Mouse (Mus musculus): Measurements from ENCODE around the gene Rangrf.
"Not testable (repeated sequence)": the region's sequence is repeated elsewhere in the genome, so short reads cannot be mapped to it uniquely, and the experiment has no call there.

Rangrf gene

GRCm38 (mm10) chr11:68987365-68987882, 12.4 kb upstream of the Rangrf start:
- no peak for TF ChIP-seq CTCF (conservative IDR thresholded peaks at IDR 0.05; ENCODE audit: low read length)
- TF ChIP-seq NANOG (IDR thresholded peaks at IDR 0.05; ENCODE audit: borderline replicate concordance, low read length) = no peak
- no peak for TF ChIP-seq POU5F1 (IDR thresholded peaks at IDR 0.05; ENCODE audit: borderline replicate concordance, low read length)
- Histone ChIP-seq H3K4me1 (replicated peaks; ENCODE audit: low read depth, low read length) (peaks cover 32% of the 10 kb centered on the region), H3K9me3 (ENCODE audit: low read length) (no peaks in the 10 kb centered on the region), H3K4me3 (replicated peaks; ENCODE audit: low read length) (no peak overlapping the region), H3K36me3 (ENCODE audit: insufficient read depth, low read length) (peaks cover 79% of the 10 kb centered on the region), H3K27me3 (ENCODE audit: insufficient read depth, low read length) (no peaks in the 10 kb centered on the region)

GRCm38 (mm10) chr11:68982639-68983369, 7.8 kb upstream of the Rangrf start:
- Histone ChIP-seq H3K27me3 (ENCODE audit: insufficient read depth, low read length) (no peaks in the 10 kb centered on the region), H3K36me3 (ENCODE audit: insufficient read depth, low read length) (peaks cover 33% of the 10 kb centered on the region), H3K4me3 (replicated peaks; ENCODE audit: low read length) (no peak overlapping the region), H3K4me1 (replicated peaks; ENCODE audit: low read depth, low read length) (peaks cover 3% of the 10 kb centered on the region; the same call in 1 of the 2 replicates), H3K9me3 (ENCODE audit: low read length) (no peaks in the 10 kb centered on the region)
- TF ChIP-seq POU5F1 (IDR thresholded peaks at IDR 0.05; ENCODE audit: borderline replicate concordance, low read length) = no peak
- TF ChIP-seq CTCF (conservative IDR thresholded peaks at IDR 0.05; ENCODE audit: low read length) = peak; percentile 59

- no peaks in the 10 kb centered on the region for H3K4me1 ChIP-seq (replicated peaks; ENCODE audit: low read depth, low read length)
- no peak for TF ChIP-seq NANOG (IDR thresholded peaks at IDR 0.05; ENCODE audit: borderline replicate concordance, low read length)
- TF ChIP-seq CTCF (conservative IDR thresholded peaks at IDR 0.05; ENCODE audit: low read length) = no peak
- TF ChIP-seq POU5F1 (IDR thresholded peaks at IDR 0.05; ENCODE audit: borderline replicate concordance, low read length) = no peak
- no peak overlapping the region for H3K4me3 ChIP-seq (replicated peaks; ENCODE audit: low read length)
- H3K36me3 ChIP-seq (ENCODE audit: insufficient read depth, low read length) = peaks cover 14% of the 10 kb centered on the region
- no peaks in the 10 kb centered on the region for H3K9me3 ChIP-seq (ENCODE audit: low read length)
- peaks cover 2% of the 10 kb centered on the region for H3K27me3 ChIP-seq (ENCODE audit: insufficient read depth, low read length)
Measured at GRCm38 (mm10) chr11:68980919-68981318, 5.9 kb upstream of the Rangrf start.

- Histone ChIP-seq H3K36me3 (ENCODE audit: insufficient read depth, low read length) (no peaks in the 10 kb centered on the region), H3K4me1 (replicated peaks; ENCODE audit: low read depth, low read length) (peaks cover 7% of the 10 kb centered on the region), H3K9me3 (ENCODE audit: low read length) (no peaks in the 10 kb centered on the region), H3K4me3 (replicated peaks; ENCODE audit: low read length) (no peak overlapping the region), H3K27me3 (ENCODE audit: insufficient read depth, low read length) (peaks cover 2% of the 10 kb centered on the region)
- TF ChIP-seq POU5F1 (IDR thresholded peaks at IDR 0.05; ENCODE audit: borderline replicate concordance, low read length) (no peak), NANOG (IDR thresholded peaks at IDR 0.05; ENCODE audit: borderline replicate concordance, low read length) (no peak), CTCF (conservative IDR thresholded peaks at IDR 0.05; ENCODE audit: low read length) (no peak)
Measured at GRCm38 (mm10) chr11:68979320-68979733, 4.3 kb upstream of the Rangrf start.

- TF ChIP-seq NANOG (IDR thresholded peaks at IDR 0.05; ENCODE audit: borderline replicate concordance, low read length) (no peak), POU5F1 (IDR thresholded peaks at IDR 0.05; ENCODE audit: borderline replicate concordance, low read length) (no peak), CTCF (conservative IDR thresholded peaks at IDR 0.05; ENCODE audit: low read length) (no peak)
- Histone ChIP-seq H3K4me1 (replicated peaks; ENCODE audit: low read depth, low read length) (peaks cover 38% of the 10 kb centered on the region), H3K4me3 (replicated peaks; ENCODE audit: low read length) (no peak overlapping the region), H3K9me3 (ENCODE audit: low read length) (no peaks in the 10 kb centered on the region), H3K36me3 (ENCODE audit: insufficient read depth, low read length) (peaks cover 16% of the 10 kb centered on the region), H3K27me3 (ENCODE audit: insufficient read depth, low read length) (peaks cover 2% of the 10 kb centered on the region)
Measured at GRCm38 (mm10) chr11:68975601-68976000, 616 bp upstream of the Rangrf start.

GRCm38 (mm10) chr11:68974059-68974450, 930 bp downstream of the Rangrf start:
- H3K4me1 ChIP-seq (replicated peaks; ENCODE audit: low read depth, low read length) = peaks cover 47% of the 10 kb centered on the region
- peaks cover 26% of the 10 kb centered on the region for H3K36me3 ChIP-seq (ENCODE audit: insufficient read depth, low read length)
- TF ChIP-seq CTCF (conservative IDR thresholded peaks at IDR 0.05; ENCODE audit: low read length) (no peak), POU5F1 (IDR thresholded peaks at IDR 0.05; ENCODE audit: borderline replicate concordance, low read length) (no peak)
- peak overlapping the region; percentile 78 for H3K4me3 ChIP-seq (replicated peaks; ENCODE audit: low read length)
- peaks cover 2% of the 10 kb centered on the region for H3K27me3 ChIP-seq (ENCODE audit: insufficient read depth, low read length)
- no peaks in the 10 kb centered on the region for H3K9me3 ChIP-seq (ENCODE audit: low read length)

GRCm38 (mm10) chr11:68973250-68974058, 1.5 kb downstream of the Rangrf start:
- Histone ChIP-seq H3K4me1 (replicated peaks; ENCODE audit: low read depth, low read length) (peaks cover 53% of the 10 kb centered on the region), H3K36me3 (ENCODE audit: insufficient read depth, low read length) (peaks cover 26% of the 10 kb centered on the region), H3K4me3 (replicated peaks; ENCODE audit: low read length) (peak overlapping the region; percentile 78)
- not testable (repeated sequence) for H3K27me3 ChIP-seq (ENCODE audit: insufficient read depth, low read length); H3K9me3 ChIP-seq (ENCODE audit: low read length)

GRCm38 (mm10) chr11:68970232-68970631, 4.8 kb downstream of the Rangrf start:
- Histone ChIP-seq H3K4me1 (replicated peaks; ENCODE audit: low read depth, low read length) (peaks cover 68% of the 10 kb centered on the region), H3K36me3 (ENCODE audit: insufficient read depth, low read length) (peaks cover 26% of the 10 kb centered on the region), H3K4me3 (replicated peaks; ENCODE audit: low read length) (no peak overlapping the region), H3K27me3 (ENCODE audit: insufficient read depth, low read length) (no peaks in the 10 kb centered on the region), H3K9me3 (ENCODE audit: low read length) (no peaks in the 10 kb centered on the region)
- TF ChIP-seq CTCF (conservative IDR thresholded peaks at IDR 0.05; ENCODE audit: low read length) (no peak), POU5F1 (IDR thresholded peaks at IDR 0.05; ENCODE audit: borderline replicate concordance, low read length) (no peak), NANOG (IDR thresholded peaks at IDR 0.05; ENCODE audit: borderline replicate concordance, low read length) (no peak)

All from E14TG2a.4 (cell line).